8 mouse cellular contexts compared by ENCODE assay signal in genomic region chr11:63350123-63350696, GRCm38 (mm10).
DNase-seq lines count a peak whose midpoint lies in the region; ATAC-seq and TF ChIP-seq lines count a peak whose summit lies in the region.

No protein-coding gene starts in this region.

- no peaks in the 10 kb centered on the region for H3K36me3 ChIP-seq in forebrain, embryonic 10.5 days (replicated peaks)
- H3K36me3 ChIP-seq in forebrain, embryonic 11.5 days (ENCODE audit: control insufficient read depth, insufficient read depth, low read length): no peaks in the 10 kb centered on the region
- H3K36me3 ChIP-seq in lung, postnatal 0 days (ENCODE audit: insufficient read depth, low read length): no peaks in the 10 kb centered on the region
- no peaks in the 10 kb centered on the region for H3K36me3 ChIP-seq in thymus, adult 2 months (ENCODE audit: control insufficient read depth, insufficient read depth, low read length)

- no peak overlapping the region for H3K9ac ChIP-seq in forebrain, embryonic 11.5 days (ENCODE audit: low read length)
- H3K9ac ChIP-seq in lung, postnatal 0 days (replicated peaks; ENCODE audit: low read depth): no peak overlapping the region

- WGBS in forebrain, embryonic 10.5 days: 35% methylated on average over 7 of the region's 7 CpGs
- 25% methylated on average over 7 of the region's 7 CpGs for WGBS in forebrain, embryonic 11.5 days
- 16% methylated on average over 7 of the region's 7 CpGs for WGBS in lung, postnatal 0 days
- 75% methylated on average over 7 of the region's 7 CpGs for WGBS in thymus, adult 2 months

- TF ChIP-seq POLR2A in thymus, adult 2 months (IDR thresholded peaks at IDR 0.05; ENCODE audit: control insufficient read depth, extremely low read depth, insufficient read depth, low read length, poor library complexity): no peak

- 0 out of 2 replicates have a peak overlapping the region, but pooled peaks have one; percentile 12 for H3K27ac ChIP-seq in forebrain, embryonic 10.5 days
- H3K27ac ChIP-seq in forebrain, embryonic 11.5 days (ENCODE audit: low read depth, low read length): no peak overlapping the region
- peak overlapping the region; percentile 63 for H3K27ac ChIP-seq in lung, postnatal 0 days (ENCODE audit: low read length)
- H3K27ac ChIP-seq in thymus, adult 2 months (ENCODE audit: control insufficient read depth, insufficient read depth, low read length): no peak overlapping the region

- no peak overlapping the region for H3K4me3 ChIP-seq in forebrain, embryonic 10.5 days
- H3K4me3 ChIP-seq in forebrain, embryonic 11.5 days (ENCODE audit: low read depth, low read length): no peak overlapping the region
- no peak overlapping the region for H3K4me3 ChIP-seq in lung, postnatal 0 days (ENCODE audit: low read depth, low read length)
- H3K4me3 ChIP-seq in thymus, adult 2 months (ENCODE audit: control insufficient read depth, insufficient read depth, low read length): no peak overlapping the region

- H3K4me1 ChIP-seq in forebrain, embryonic 10.5 days: peaks cover 18% of the 10 kb centered on the region
- H3K4me1 ChIP-seq in forebrain, embryonic 11.5 days (replicated peaks; ENCODE audit: control insufficient read depth, insufficient read depth, low read length): no peaks in the 10 kb centered on the region; the same call in 1 of the 2 replicates
- no peaks in the 10 kb centered on the region for H3K4me1 ChIP-seq in lung, postnatal 0 days (ENCODE audit: insufficient read depth, low read depth, low read length)
- peaks cover 9% of the 10 kb centered on the region for H3K4me1 ChIP-seq in thymus, adult 2 months (replicated peaks; ENCODE audit: control insufficient read depth, insufficient read depth, low read length)

- peak; percentile 95 for TF ChIP-seq EP300 in lung, postnatal 0 days (IDR thresholded peaks at IDR 0.05)

- ATAC-seq in forebrain, embryonic 11.5 days (replicated peaks; ENCODE audit: low FRiP score): no peak
- ATAC-seq in lung, postnatal 0 days: peak; percentile 65

- TF ChIP-seq CTCF in lung, postnatal 0 days (IDR thresholded peaks at IDR 0.05): no peak
- TF ChIP-seq CTCF in thymus, adult 2 months (IDR thresholded peaks at IDR 0.05; ENCODE audit: borderline replicate concordance, control insufficient read depth, extremely low read depth, insufficient read depth, low read length, poor library complexity): no peak

- H3K9me3 ChIP-seq in forebrain, embryonic 10.5 days: no peaks in the 10 kb centered on the region
- no peaks in the 10 kb centered on the region for H3K9me3 ChIP-seq in forebrain, embryonic 11.5 days (ENCODE audit: control insufficient read depth, low read length)
- no peaks in the 10 kb centered on the region for H3K9me3 ChIP-seq in lung, postnatal 0 days (ENCODE audit: low read length)

- no peak overlapping the region for H3K4me2 ChIP-seq in forebrain, embryonic 11.5 days (ENCODE audit: low read depth, low read length, severe bottlenecking)
- H3K4me2 ChIP-seq in lung, postnatal 0 days (replicated peaks; ENCODE audit: low read depth, low read length): no peak overlapping the region

- DNase-seq in forebrain, embryonic 10.5 days (ENCODE audit: extremely low spot score, low spot score): no peak
- no peak for DNase-seq in forebrain, embryonic 11.5 days (ENCODE audit: low spot score)
- DNase-seq in MN1 (ENCODE audit: low spot score): peak; percentile 52
- peak; percentile 38 for DNase-seq in heart, adult 8-10 months (ENCODE audit: low spot score)
- peak; percentile 54 for DNase-seq in lung, postnatal 0 days (ENCODE audit: low spot score)
- DNase-seq in right cerebral cortex, postnatal 36 days (ENCODE audit: low spot score in 2 of 2): no peak
- no peak for DNase-seq in thymus, adult 2 months
- no peak for DNase-seq in thymus, postnatal 14 days

- peaks cover 21% of the 10 kb centered on the region for H3K27me3 ChIP-seq in forebrain, embryonic 10.5 days (ENCODE audit: poor library complexity, severe bottlenecking)
- H3K27me3 ChIP-seq in forebrain, embryonic 11.5 days (ENCODE audit: control insufficient read depth, insufficient read depth, low read length): peaks cover 2% of the 10 kb centered on the region; the same call in 1 of the 2 replicates
- no peaks in the 10 kb centered on the region for H3K27me3 ChIP-seq in lung, postnatal 0 days (replicated peaks; ENCODE audit: insufficient read depth, low read length)
- no peaks in the 10 kb centered on the region for H3K27me3 ChIP-seq in thymus, adult 2 months (ENCODE audit: control insufficient read depth, insufficient read depth, low read length)

Comparison
In these comparisons a context has a peak if more than half of its experiments do, and no peak if none do; other contexts are left out.
1. H3K27ac ChIP-seq: peak in forebrain, embryonic 10.5 days (single experiment) and lung, postnatal 0 days (single experiment); none in forebrain, embryonic 11.5 days (single experiment) and thymus, adult 2 months (single experiment).
2. DNase-seq: peak in MN1 (single experiment), heart, adult 8-10 months (single experiment) and lung, postnatal 0 days (single experiment); none in forebrain, embryonic 10.5 days (single experiment), forebrain, embryonic 11.5 days (single experiment), right cerebral cortex, postnatal 36 days (0 of 2), thymus, adult 2 months (single experiment) and thymus, postnatal 14 days (single experiment).